Mouse (Mus musculus) megakaryocyte, embryonic 14.5 days (primary cell): Measurements from ENCODE around the gene Pex11a.

ENCODE experiments used
- FLI1 ChIP-seq: IDR thresholded peaks from 2 replicates; pipeline ENCODE4 v1.6.1; 2012; ENCODE audit warnings: low read length, inconsistent platforms, mixed read lengths
- GATA1 ChIP-seq: IDR thresholded peaks from 3 replicates; pipeline ENCODE4 v1.6.1; 2012; ENCODE audit warnings: mixed read lengths, low read length, inconsistent platforms, borderline replicate concordance

GRCm38 (mm10) chr7:79742659-79743536 lies at the start of gene Pex11a, which contains the start of gene Wdr93:
- TF ChIP-seq GATA1 (no peak), FLI1 (peak; percentile 54; the same call in 1 of the 2 replicates)
